Mouse (Mus musculus) thymus, adult 2 months (tissue): Measurements from ENCODE around the gene Rpain.

ENCODE experiments used
- CTCF ChIP-seq: fragments of 200-500 bp; IDR thresholded peaks from 2 replicates; pipeline ENCODE4 v1.5.1; 2012; ENCODE audit warnings: mild to moderate bottlenecking, control low read depth, low read length, moderate library complexity, borderline replicate concordance; ENCODE audit not compliant: control insufficient read depth, poor library complexity, insufficient read depth; ENCODE audit errors: extremely low read depth
- POLR2A ChIP-seq: fragments of 200-500 bp; IDR thresholded peaks from 2 replicates; pipeline ENCODE4 v1.6.1; 2012; ENCODE audit warnings: mild to moderate bottlenecking, low read length, control low read depth, moderate library complexity; ENCODE audit not compliant: control insufficient read depth, poor library complexity, insufficient read depth; ENCODE audit errors: extremely low read depth

- TF ChIP-seq POLR2A (no peak), CTCF (no peak)
These were observed 48.6 kb downstream of the Rpain start for GRCm38 (mm10) chr11:71018416-71019200.
